Mouse (Mus musculus) fat pad, adult 2 months (tissue): ENCODE measurements at regions not wholly inside any gene's neighbourhood (a gene's known extent, or its start where the extent isn't known, plus 50 kb on each side); places are given as distances from the start of the nearest gene placed in this dataset.

Experiments used
- DNase-seq: peaks from one replicate; pipeline ENCODE4 v3.0.0-alpha.2; 2011; ENCODE audit warnings: low read depth, low spot score; ENCODE audit errors: extremely low read depth

GRCm38 (mm10) chr10:21828432-21829061 is 53.4 kb upstream of the Sgk1 start:
- DNase-seq, result no peak

- peak; percentile 70 for DNase-seq
Observed at GRCm38 (mm10) chr10:21829062-21829731, 52.8 kb upstream of the Sgk1 start.

GRCm38 (mm10) chr10:21831002-21831696 is 50.8 kb upstream of the Sgk1 start:
- DNase-seq, result no peak
